ENCODE assay signal across 10 mouse cellular contexts in genomic region chr2:77113867-77114266, GRCm38 (mm10). TPM values are rescaled to one million over a fixed set of nuclear protein-coding genes. Genes with fewer than 3 reads are reported as not detected.
DNase-seq lines count a peak whose midpoint lies in the region; TF ChIP-seq lines count a peak whose summit lies in the region.
"Had no signal": no experiment of that assay in that cellular context is flagged by ENCODE, and none has a peak within 500 bp of the region (broad histone marks: within the 10 kb centered on the region; RNA-seq: fewer than 3 reads in every experiment).

No protein-coding gene starts in this region.

- no peak for TF ChIP-seq CTCF in heart, adult 2 months (IDR thresholded peaks at IDR 0.05)

- peaks cover 5% of the 10 kb centered on the region for H3K4me1 ChIP-seq in heart, adult 2 months (ENCODE audit: control insufficient read depth, insufficient read depth, low read length)

- intact Hi-C loops in heart, adult 2 months (cut with DNase I) = no loop called here
- intact Hi-C loops in heart, postnatal 14 days (cut with DNase I) = loop anchor here (10.0 kb wide), 1 partner anchor 91 kb away; no protein-coding TSS in a partner anchor

- H3K4me3 ChIP-seq in heart, adult 2 months = no peak overlapping the region

- TF ChIP-seq POLR2A in heart, adult 2 months (IDR thresholded peaks at IDR 0.05; ENCODE audit: insufficient read depth, low read depth, low read length) = no peak

- H3K9ac ChIP-seq in heart, adult 2 months (ENCODE audit: low read depth, low read length) = no peak overlapping the region; the same call in 1 of the 2 replicates
- H3K9ac ChIP-seq: liver, embryonic 14.5 days had no signal

- H3K27ac ChIP-seq in heart, adult 2 months = peak overlapping the region; percentile 73
- H3K27ac ChIP-seq: liver, embryonic 14.5 days had no signal

- no peaks in the 10 kb centered on the region for H3K79me2 ChIP-seq in heart, adult 2 months (replicated peaks; ENCODE audit: control insufficient read depth, insufficient read depth, low read length)

- H3K27me3 ChIP-seq in heart, adult 2 months (ENCODE audit: control insufficient read depth, insufficient read depth, low read length) = no peaks in the 10 kb centered on the region

- 0 out of 2 replicates have a peak, but pooled peaks have one; percentile 12 for TF ChIP-seq EP300 in heart, adult 2 months (IDR thresholded peaks at IDR 0.05; ENCODE audit: insufficient read depth, low read depth, low read length)

- 66% methylated on average over 8 of the region's 8 CpGs for WGBS in heart, adult 2 months

- peaks cover 18% of the 10 kb centered on the region for H3K36me3 ChIP-seq in heart, adult 2 months (ENCODE audit: control insufficient read depth, insufficient read depth, low read length)

- peak; percentile 30 for DNase-seq in kidney, adult 11 months
- no peak for DNase-seq in kidney, postnatal 14 days
- peak in 1 of 2 experiments; percentile 41 for DNase-seq in heart, adult 2 months
- peak; percentile 11 to 15 for DNase-seq in heart, postnatal 14 days
- peak; percentile 61 for DNase-seq in lung, postnatal 36 days
- no peak for DNase-seq in embryo, embryonic 9.5 days (ENCODE audit: extremely low spot score)
- no peak for DNase-seq in ovary, postnatal 36 days (ENCODE audit: low spot score)
- DNase-seq in right cerebral cortex, postnatal 25 days = no peak
- DNase-seq: midbrain, embryonic 14.5 days had no signal

RNA-seq across cellular contexts. Expression of gene Ccdc141, which starts 56.6 kb away (rescaled TPM):
- 100 to 1,000 TPM; 182 to 189 TPM for total RNA-seq in heart, adult 2 months (2021)
- polyA plus RNA-seq in heart, adult 2 months (2012; rRNA removed) = 35.6 and 50.8 TPM in 2 replicates
- total RNA-seq in heart, postnatal 14 days (2021) = 100 to 1,000 TPM; 213 to 231 TPM

Comparison
In these comparisons a context has a peak if more than half of its experiments do, and no peak if none do; other contexts are left out.
1. DNase-seq: peak in kidney, adult 11 months (single experiment), heart, postnatal 14 days (2 of 2) and lung, postnatal 36 days (single experiment); none in kidney, postnatal 14 days (single experiment), embryo, embryonic 9.5 days (single experiment), ovary, postnatal 36 days (single experiment) and right cerebral cortex, postnatal 25 days (single experiment).